Mouse (Mus musculus) E14TG2a.4 (cell line): Measurements from ENCODE around the gene Ppm1m.

Experiments
- CTCF ChIP-seq: conservative IDR thresholded peaks from 2 replicates; pipeline ENCODE4 v1.5.1; 2014; ENCODE audit warnings: low read length
- NANOG ChIP-seq: IDR thresholded peaks from 2 replicates; pipeline ENCODE4 v1.6.1; 2014; ENCODE audit warnings: borderline replicate concordance, low read length, mixed read lengths
- POU5F1 ChIP-seq: IDR thresholded peaks from 2 replicates; pipeline ENCODE4 v1.6.1; 2014; ENCODE audit warnings: low read length, borderline replicate concordance

DNA sequence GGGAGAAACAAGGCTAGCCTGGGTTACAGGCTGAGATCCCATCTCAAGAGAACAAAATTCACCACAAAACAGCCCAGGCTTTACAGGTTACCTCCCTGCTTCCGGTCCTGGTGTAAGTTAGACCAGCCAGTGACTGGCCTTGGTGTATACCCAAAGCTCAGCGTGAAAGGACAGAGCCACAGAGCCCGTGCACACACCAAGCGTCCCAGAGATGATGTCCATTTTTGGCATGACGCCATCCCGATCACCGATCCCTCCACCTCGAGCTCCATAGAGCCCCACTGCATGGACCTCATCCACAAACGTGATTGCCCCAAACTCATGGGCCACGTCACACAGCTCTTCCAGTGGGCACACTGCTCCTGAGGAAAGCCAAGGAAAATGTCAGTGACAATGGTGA, 38.3 kb upstream of the Ppm1m start:
- TF ChIP-seq CTCF (no peak), POU5F1 (no peak), NANOG (no peak)
